8 mouse cellular contexts compared by ENCODE assay signal in genomic region chr13:108542342-108542761, GRCm38 (mm10).
DNase-seq lines count a peak whose midpoint lies in the region; ATAC-seq lines count a peak whose summit lies in the region.

No protein-coding gene starts in this region.

- no peaks in the 10 kb centered on the region for H3K36me3 ChIP-seq in forebrain, embryonic 15.5 days
- no peaks in the 10 kb centered on the region for H3K36me3 ChIP-seq in forebrain, embryonic 11.5 days (ENCODE audit: control insufficient read depth, insufficient read depth, low read length)
- H3K36me3 ChIP-seq in limb, embryonic 15.5 days, result no peaks in the 10 kb centered on the region

- ATAC-seq in forebrain, embryonic 15.5 days (replicated peaks), result peak; percentile 48; the same call in 1 of the 2 replicates
- no peak for ATAC-seq in forebrain, embryonic 11.5 days (replicated peaks; ENCODE audit: low FRiP score)
- 0 out of 2 replicates have a peak, but pooled peaks have one; percentile 44 for ATAC-seq in limb, embryonic 15.5 days (ENCODE audit: insufficient number of reproducible peaks, low FRiP score, low TSS enrichment, low read depth)
- no peak for ATAC-seq in CD4-positive, CD25-positive, alpha-beta regulatory T cell, adult 4 months

- H3K4me2 ChIP-seq in forebrain, embryonic 15.5 days (replicated peaks), result no peak overlapping the region
- H3K4me2 ChIP-seq in forebrain, embryonic 11.5 days (ENCODE audit: low read depth, low read length, severe bottlenecking), result no peak overlapping the region
- no peak overlapping the region for H3K4me2 ChIP-seq in limb, embryonic 15.5 days

- H3K9ac ChIP-seq in forebrain, embryonic 15.5 days (replicated peaks), result no peak overlapping the region
- H3K9ac ChIP-seq in forebrain, embryonic 11.5 days (ENCODE audit: low read length), result no peak overlapping the region
- no peak overlapping the region for H3K9ac ChIP-seq in limb, embryonic 15.5 days

- no peaks in the 10 kb centered on the region for H3K9me3 ChIP-seq in forebrain, embryonic 15.5 days
- H3K9me3 ChIP-seq in forebrain, embryonic 11.5 days (ENCODE audit: control insufficient read depth, low read length), result no peaks in the 10 kb centered on the region
- H3K9me3 ChIP-seq in limb, embryonic 15.5 days, result no peaks in the 10 kb centered on the region

- 49% methylated on average over 5 of the region's 5 CpGs for WGBS in forebrain, embryonic 15.5 days
- 97% methylated on average over 5 of the region's 5 CpGs for WGBS in forebrain, embryonic 11.5 days
- 28% methylated on average over 5 of the region's 5 CpGs for WGBS in limb, embryonic 15.5 days

- intact Hi-C loops in left cerebral cortex, postnatal 25 days (cut with DNase I), result no loop called here

- no peak overlapping the region for H3K27ac ChIP-seq in forebrain, embryonic 15.5 days (replicated peaks)
- no peak overlapping the region for H3K27ac ChIP-seq in forebrain, embryonic 11.5 days (ENCODE audit: low read depth, low read length)
- H3K27ac ChIP-seq in limb, embryonic 15.5 days, result peak overlapping the region; percentile 79

- DNase-seq in forebrain, embryonic 11.5 days (ENCODE audit: low spot score), result no peak
- DNase-seq in left cerebral cortex, postnatal 25 days (ENCODE audit: low spot score in 2 of 2), result peak; percentile 46 to 69
- no peak for DNase-seq in left cerebral cortex, adult 11 months (ENCODE audit: low spot score)
- peak; percentile 65 for DNase-seq in fibroblast of lung, adult 2 months (ENCODE audit: low read depth)
- DNase-seq in cerebellum, adult 9-11 months, result no peak

- peaks cover 4% of the 10 kb centered on the region; the same call in 1 of the 2 replicates for H3K4me1 ChIP-seq in forebrain, embryonic 15.5 days
- no peaks in the 10 kb centered on the region for H3K4me1 ChIP-seq in forebrain, embryonic 11.5 days (replicated peaks; ENCODE audit: control insufficient read depth, insufficient read depth, low read length)
- H3K4me1 ChIP-seq in limb, embryonic 15.5 days, result peaks cover 5% of the 10 kb centered on the region; the same call in 1 of the 2 replicates

- H3K4me3 ChIP-seq in forebrain, embryonic 15.5 days, result no peak overlapping the region
- H3K4me3 ChIP-seq in forebrain, embryonic 11.5 days (ENCODE audit: low read depth, low read length), result no peak overlapping the region
- H3K4me3 ChIP-seq in limb, embryonic 15.5 days, result no peak overlapping the region

- no peaks in the 10 kb centered on the region for H3K27me3 ChIP-seq in forebrain, embryonic 15.5 days
- H3K27me3 ChIP-seq in forebrain, embryonic 11.5 days (ENCODE audit: control insufficient read depth, insufficient read depth, low read length), result no peaks in the 10 kb centered on the region
- no peaks in the 10 kb centered on the region for H3K27me3 ChIP-seq in limb, embryonic 15.5 days

Comparison
In these comparisons a context has a peak if more than half of its experiments do, and no peak if none do; other contexts are left out.
1. ATAC-seq: peak in forebrain, embryonic 15.5 days (single experiment) and limb, embryonic 15.5 days (single experiment); none in forebrain, embryonic 11.5 days (single experiment) and CD4-positive, CD25-positive, alpha-beta regulatory T cell, adult 4 months (single experiment).
2. DNase-seq: peak in left cerebral cortex, postnatal 25 days (2 of 2) and fibroblast of lung, adult 2 months (single experiment); none in forebrain, embryonic 11.5 days (single experiment), left cerebral cortex, adult 11 months (single experiment) and cerebellum, adult 9-11 months (single experiment).